Mouse (Mus musculus) B cell, adult 67 days (primary cell): ENCODE results near the gene Ccdc141. TPM values are rescaled to one million over a fixed set of nuclear protein-coding genes. Genes with fewer than 3 reads are reported as not detected.

Source experiments
- total RNA-seq, 2 experiments: library from RNA; stranded (reverse); gene quantifications; 4 replicates each; pipeline ENCODE4 v1.2.4; 2023

Ccdc141 gene
- total RNA-seq, result 1 to 10 TPM; 3.4 to 9.2 TPM

DNA sequence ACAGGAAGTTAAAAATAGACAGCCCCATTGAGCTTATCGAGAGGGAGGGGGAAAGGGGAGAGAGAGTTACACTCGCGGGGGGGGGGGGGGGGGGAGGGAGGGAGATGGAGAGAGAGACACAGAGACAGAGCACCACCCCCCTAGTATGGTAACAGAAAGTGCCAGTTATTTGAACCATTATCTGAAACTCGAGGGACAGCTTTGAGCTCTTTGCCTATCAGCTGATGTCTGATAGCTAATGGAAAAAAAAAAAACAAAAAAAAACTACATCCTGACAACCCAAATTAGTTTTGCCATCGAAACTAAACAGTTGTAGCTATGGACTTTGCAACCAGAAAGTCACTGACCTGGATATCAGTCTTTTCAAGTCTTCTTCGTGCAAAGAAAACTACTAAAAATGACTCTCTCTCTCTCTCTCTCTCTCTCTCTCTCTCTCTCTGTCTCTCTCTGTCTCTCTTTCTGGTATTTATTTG is at the start of gene Ccdc141:
Ccdc141 (minus strand) TSS at position 4 of the 473 bp plus-strand sequence.

DNA sequence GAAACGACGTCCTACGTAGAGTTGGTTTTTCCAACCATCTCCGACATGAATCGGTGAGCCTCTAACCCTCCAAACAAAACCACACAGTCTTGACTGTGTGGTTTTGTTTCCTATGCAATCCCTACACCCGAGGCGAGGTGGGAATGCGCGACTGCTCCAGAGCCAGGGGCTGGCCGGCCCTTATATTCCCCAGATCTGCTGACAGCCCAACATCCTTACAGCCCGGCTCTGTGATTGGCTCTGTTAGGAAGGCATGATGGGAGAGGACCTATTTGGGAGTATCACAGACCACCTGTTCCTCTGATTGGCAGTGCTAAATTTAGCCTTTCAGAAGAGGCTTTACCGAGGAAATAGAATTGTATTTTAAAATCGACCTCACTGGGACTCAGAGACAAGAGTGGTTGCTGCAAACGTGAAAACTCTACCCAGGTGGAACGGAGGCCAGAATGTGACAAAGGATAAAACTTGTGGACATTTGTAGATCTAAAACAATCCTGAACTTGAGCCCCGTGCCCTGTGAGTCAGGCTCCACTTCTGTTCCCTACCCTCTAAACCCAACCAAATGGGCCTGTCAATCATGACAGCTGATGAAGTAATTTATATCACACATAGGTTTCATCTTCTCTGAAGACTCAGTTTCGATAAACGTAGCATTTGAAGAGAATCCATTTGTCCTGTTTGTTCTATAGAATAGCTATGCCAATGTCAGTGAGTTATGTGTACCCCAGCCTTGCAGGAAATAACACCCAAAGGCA is 187.9 kb downstream of the Ccdc141 start, which contains the start of gene Ttn:
Ttn (minus strand) TSS at position 157 of the 755 bp plus-strand sequence.

Other genes starting within 250 kb of the Ccdc141 start
- under 1 TPM in 1 of 2 experiments, not detected in 1; 0.03 TPM for gene Ttn, start 188.1 kb downstream of the Ccdc141 start, total RNA-seq
- under 1 TPM; 0.62 to 0.78 TPM for gene Sestd1, start 110.0 kb upstream of the Ccdc141 start, total RNA-seq